Mouse (Mus musculus) MEL (cell line): ENCODE results near the gene Casq1. TPM values are rescaled to one million over a fixed set of nuclear protein-coding genes. Genes with fewer than 3 reads are reported as not detected.

ENCODE experiments used
- DNase-seq: peaks from one replicate; pipeline ENCODE4 v3.0.0; 2011; ENCODE audit warnings: low read depth, low spot score
- H3K27ac ChIP-seq: 2 replicates; pipeline ENCODE4 v1.5.1; 2012; ENCODE audit warnings: low read depth, mild to moderate bottlenecking, control low read depth, low read length, moderate library complexity; ENCODE audit not compliant: control insufficient read depth
- H3K27me3 ChIP-seq, 2 experiments: fragments of 150-350 bp in 1 of 2; sonication (generic) in 1 of 2; 2 replicates each; pipeline ENCODE4 v1.6.1; 2012; ENCODE audit warnings: low read length in 2 of 2, mild to moderate bottlenecking in 2 of 2, improper control_type of control experiment in 1 of 2, moderate library complexity in 1 of 2; ENCODE audit not compliant: insufficient read depth in 2 of 2, control insufficient read depth in 1 of 2
- H3K36me3 ChIP-seq, 2 experiments: 2 replicates each; pipeline ENCODE4 v1.6.1; 2012 to 2014; ENCODE audit warnings: low read length in 2 of 2, improper control_type of control experiment in 1 of 2, inconsistent platforms in 1 of 2, mild to moderate bottlenecking in 1 of 2; ENCODE audit not compliant: insufficient read depth in 2 of 2, control insufficient read depth in 1 of 2
- H3K4me1 ChIP-seq, 2 experiments: fragments of 150-350 bp in 1 of 2; sonication (generic) in 1 of 2; 2 replicates each; pipeline ENCODE4 v1.6.1; 2012; ENCODE audit warnings: low read length in 2 of 2, improper control_type of control experiment in 1 of 2, mild to moderate bottlenecking in 1 of 2; ENCODE audit not compliant: insufficient read depth in 2 of 2, control insufficient read depth in 1 of 2
- H3K4me3 ChIP-seq, 2 experiments: fragments of 150-350 bp in 1 of 2; sonication (generic) in 1 of 2; 2 replicates each; pipeline ENCODE4 v1.5.1; 2012; ENCODE audit warnings: low read depth in 2 of 2, low read length in 2 of 2, mild to moderate bottlenecking in 2 of 2, moderate library complexity in 2 of 2, control low read depth in 1 of 2, improper control_type of control experiment in 1 of 2; ENCODE audit not compliant: control insufficient read depth in 1 of 2, insufficient read depth in 1 of 2
- H3K79me2 ChIP-seq: 2 replicates; pipeline ENCODE4 v1.6.1; 2012; ENCODE audit warnings: mild to moderate bottlenecking, low read length, moderate library complexity; ENCODE audit not compliant: control insufficient read depth, poor library complexity, insufficient read depth
- H3K9ac ChIP-seq: 2 replicates; pipeline ENCODE4 v1.6.1; 2012; ENCODE audit warnings: low read depth, mild to moderate bottlenecking, control low read depth, low read length, moderate library complexity; ENCODE audit not compliant: control insufficient read depth, poor library complexity, severe bottlenecking
- H3K9me3 ChIP-seq: fragments of 150-350 bp; sonication (generic); replicated peaks from 2 replicates; pipeline ENCODE4 v1.6.1; 2012; ENCODE audit warnings: mild to moderate bottlenecking, low read length, improper control_type of control experiment, moderate library complexity; ENCODE audit not compliant: insufficient read depth
- BHLHE40 ChIP-seq: IDR thresholded peaks from 2 replicates; pipeline ENCODE4 v1.6.1; 2012; ENCODE audit warnings: low read depth, mild to moderate bottlenecking, inconsistent platforms, low read length, improper control_type of control experiment, borderline replicate concordance
- CTCF ChIP-seq, 3 experiments: IDR thresholded peaks in 2 of 3; conservative IDR thresholded peaks in 1 of 3; 2 replicates each; pipeline ENCODE4 v1.5.1; 2011 to 2012; ENCODE audit warnings: low read length in 3 of 3, low read depth in 2 of 3, mild to moderate bottlenecking in 2 of 3, improper control_type of control experiment in 1 of 3, inconsistent platforms in 1 of 3, mixed read lengths in 1 of 3, moderate library complexity in 1 of 3; ENCODE audit not compliant: control insufficient read depth in 1 of 3, insufficient read depth in 1 of 3, poor library complexity in 1 of 3, severe bottlenecking in 1 of 3
- E2F4 ChIP-seq: IDR thresholded peaks from 2 replicates; pipeline ENCODE4 v1.6.1; 2011; ENCODE audit warnings: low read depth, low read length, improper control_type of control experiment, borderline replicate concordance
- EP300 ChIP-seq, 2 experiments: IDR thresholded peaks; 2 replicates each; pipeline ENCODE4 v1.6.1; 2011; ENCODE audit warnings: improper control_type of control experiment in 2 of 2, low read length in 2 of 2, low read depth in 1 of 2, mild to moderate bottlenecking in 1 of 2
- GABPA ChIP-seq: IDR thresholded peaks from 2 replicates; pipeline ENCODE4 v1.6.1; 2012; ENCODE audit warnings: low read depth, mild to moderate bottlenecking, inconsistent platforms, low read length, improper control_type of control experiment, moderate library complexity
- KAT2A ChIP-seq: conservative IDR thresholded peaks from 2 replicates; pipeline ENCODE4 v1.6.1; 2012; ENCODE audit warnings: low read depth, low read length, improper control_type of control experiment, inconsistent platforms
- MAFK ChIP-seq: IDR thresholded peaks from 2 replicates; pipeline ENCODE4 v1.6.1; 2011; ENCODE audit warnings: low read depth, mild to moderate bottlenecking, low read length, improper control_type of control experiment, borderline replicate concordance
- MAZ ChIP-seq: IDR thresholded peaks from 2 replicates; pipeline ENCODE4 v1.6.1; 2012; ENCODE audit warnings: low read depth, mild to moderate bottlenecking, inconsistent platforms, low read length, improper control_type of control experiment
- MXI1 ChIP-seq: IDR thresholded peaks from 2 replicates; pipeline ENCODE4 v1.6.1; 2011; ENCODE audit warnings: mild to moderate bottlenecking, low read depth, low read length, improper control_type of control experiment
- MYB ChIP-seq: IDR thresholded peaks from 2 replicates; pipeline ENCODE4 v1.6.1; 2011; ENCODE audit warnings: mild to moderate bottlenecking, low read depth, low read length, improper control_type of control experiment
- NRF1 ChIP-seq: IDR thresholded peaks from 2 replicates; pipeline ENCODE4 v1.6.1; 2014; ENCODE audit warnings: low read depth, mild to moderate bottlenecking, inconsistent platforms, low read length, improper control_type of control experiment, moderate library complexity; ENCODE audit not compliant: poor library complexity, insufficient read depth, severe bottlenecking
- POLR2A ChIP-seq, 2 experiments: IDR thresholded peaks; 2 replicates each; pipeline ENCODE4 v1.6.1; 2011 to 2012; ENCODE audit warnings: low read length in 2 of 2, mild to moderate bottlenecking in 2 of 2, control low read depth in 1 of 2, improper control_type of control experiment in 1 of 2, low read depth in 1 of 2, moderate library complexity in 1 of 2; ENCODE audit not compliant: control insufficient read depth in 1 of 2, insufficient read depth in 1 of 2, poor library complexity in 1 of 2
- RAD21 ChIP-seq: IDR thresholded peaks from 2 replicates; pipeline ENCODE4 v1.6.1; 2011; ENCODE audit warnings: mild to moderate bottlenecking, low read depth, low read length, improper control_type of control experiment
- RCOR1 ChIP-seq: IDR thresholded peaks from 2 replicates; pipeline ENCODE4 v1.6.1; 2012; ENCODE audit warnings: low read depth, mild to moderate bottlenecking, inconsistent platforms, low read length, improper control_type of control experiment
- TBP ChIP-seq: IDR thresholded peaks from 2 replicates; pipeline ENCODE4 v1.8.0; 2011; ENCODE audit warnings: low read depth, low read length, improper control_type of control experiment
- UBTF ChIP-seq: IDR thresholded peaks from 2 replicates; pipeline ENCODE4 v1.6.1; 2012; ENCODE audit warnings: low read depth, mild to moderate bottlenecking, inconsistent platforms, low read length, improper control_type of control experiment, moderate library complexity, borderline replicate concordance; ENCODE audit not compliant: insufficient read depth
- ZKSCAN1 ChIP-seq: IDR thresholded peaks from 2 replicates; pipeline ENCODE4 v1.6.1; 2012; ENCODE audit warnings: low read depth, mild to moderate bottlenecking, inconsistent platforms, low read length, improper control_type of control experiment, moderate library complexity
- ZMIZ1 ChIP-seq: IDR thresholded peaks from 2 replicates; pipeline ENCODE4 v1.6.1; 2012; ENCODE audit warnings: low read depth, mild to moderate bottlenecking, inconsistent platforms, low read length, improper control_type of control experiment, moderate library complexity
- ZNF384 ChIP-seq: IDR thresholded peaks from 2 replicates; pipeline ENCODE4 v1.6.1; 2012; ENCODE audit warnings: low read depth, mild to moderate bottlenecking, inconsistent platforms, low read length, improper control_type of control experiment
- polyA plus RNA-seq, 2 experiments: library from polyadenylated mRNA; stranded (reverse) in 1 of 2; unstranded in 1 of 2; fragments of >175 nt in 1 of 2; fragments of >200 nt in 1 of 2; gene quantifications; 2 replicates each; pipeline versions ENCODE4 v1.2.1 to v1.2.4; 2012; ENCODE audit warnings: low replicate concordance in 2 of 2, low read depth in 1 of 2; ENCODE audit not compliant: insufficient read length in 2 of 2, insufficient read depth in 1 of 2, missing spikeins in 1 of 2
- total RNA-seq: library from RNA; depleted of rRNA; stranded (reverse); fragments of 300-350 nt; gene quantifications from 2 replicates; pipeline ENCODE4 v1.2.3, GENCODE M21; 2012

The Casq1 gene
- total and polyA plus RNA-seq, 3 experiments: 0.21 TPM; not detected in 2

GRCm38 (mm10) chr1:172213771-172214170 lies 5.9 kb downstream of the Casq1 start:
- Histone ChIP-seq H3K27me3 (no peaks in the 10 kb centered on the region), H3K9ac (no peak overlapping the region), H3K9me3 (no peaks in the 10 kb centered on the region), H3K4me3 (no peak overlapping the region), H3K4me1 (peaks cover 0 to 11% of the 10 kb centered on the region in 2 experiments; a peak in 2 of 4 replicates), H3K79me2 (no peaks in the 10 kb centered on the region), H3K27ac (no peak overlapping the region), H3K36me3 (peaks cover 0 to 4% of the 10 kb centered on the region in 2 experiments; a peak in 2 of 4 replicates)
- no peak for DNase-seq
- no peak for TF ChIP-seq NRF1
- no peak for TF ChIP-seq BHLHE40
- TF ChIP-seq RAD21: no peak
- TF ChIP-seq ZKSCAN1: no peak
- TF ChIP-seq CTCF (IDR thresholded peaks at IDR 0.05 in 2 of 3, conservative IDR thresholded peaks at IDR 0.05 in 1 of 3; ENCODE audit: control insufficient read depth in 1 of 3, insufficient read depth in 1 of 3, low read depth in 2 of 3, low read length in 3 of 3, poor library complexity in 1 of 3, severe bottlenecking in 1 of 3): no peak
- no peak for TF ChIP-seq UBTF
- no peak for TF ChIP-seq MYB
- no peak for TF ChIP-seq RCOR1
- TF ChIP-seq POLR2A (IDR thresholded peaks at IDR 0.05; ENCODE audit: control insufficient read depth in 1 of 2, insufficient read depth in 1 of 2, low read depth in 1 of 2, low read length in 2 of 2, poor library complexity in 1 of 2): no peak
- no peak for TF ChIP-seq TBP
- TF ChIP-seq EP300 (IDR thresholded peaks at IDR 0.05; ENCODE audit: low read depth in 1 of 2, low read length in 2 of 2): no peak
- TF ChIP-seq MAFK: no peak
- TF ChIP-seq GABPA: no peak
- TF ChIP-seq ZMIZ1: no peak
- TF ChIP-seq, all 39 proteins: peak for 0

GRCm38 (mm10) chr1:172212776-172213175 lies 6.9 kb downstream of the Casq1 start:
- Histone ChIP-seq H3K9ac (no peak overlapping the region), H3K4me1 (peaks cover 0 to 11% of the 10 kb centered on the region in 2 experiments; a peak in 2 of 4 replicates)

More at GRCm38 (mm10) chr1:172212776-172213175, 6.9 kb downstream of the Casq1 start:
- DNase-seq: no peak
- TF ChIP-seq TBP (no peak), KAT2A (no peak), E2F4 (no peak), MXI1 (no peak), EP300 (IDR thresholded peaks at IDR 0.05; ENCODE audit: low read depth in 1 of 2, low read length in 2 of 2) (no peak), ZNF384 (no peak), MAZ (no peak)
- Histone ChIP-seq H3K27ac (no peak overlapping the region), H3K79me2 (no peaks in the 10 kb centered on the region), H3K36me3 (peaks cover 0 to 4% of the 10 kb centered on the region in 2 experiments; a peak in 2 of 4 replicates), H3K9me3 (no peaks in the 10 kb centered on the region), H3K4me3 (no peak overlapping the region), H3K27me3 (no peaks in the 10 kb centered on the region)
